Mouse (Mus musculus) embryonic facial prominence, embryonic 12.5 days (tissue): Measurements from ENCODE around the gene Defb30. TPM values are rescaled to one million over a fixed set of nuclear protein-coding genes. Genes with fewer than 3 reads are reported as not detected.

Experiments used
- ATAC-seq: fragments of 200-750 bp; cut with Nextera tagmentation; 2 replicates; pipeline ENCODE4 v1.8.0; 2017; ENCODE audit not compliant: insufficient number of reproducible peaks, insufficient read depth, low FRiP score, low TSS enrichment
- H3K27ac ChIP-seq: fragments of 300-500 bp; sonication (generic); 2 replicates; pipeline ENCODE4 v1.5.1; 2016; ENCODE audit warnings: mild to moderate bottlenecking
- H3K27me3 ChIP-seq: fragments of 300-500 bp; sonication (generic); 2 replicates; pipeline ENCODE4 v1.6.1; 2016; ENCODE audit warnings: mild to moderate bottlenecking, moderate library complexity
- H3K36me3 ChIP-seq: fragments of 300-500 bp; sonication (generic); 2 replicates; pipeline ENCODE4 v1.6.1; 2016; ENCODE audit warnings: mild to moderate bottlenecking
- H3K4me1 ChIP-seq: fragments of 300-500 bp; sonication (generic); 2 replicates; pipeline ENCODE4 v1.6.1; 2016
- H3K4me2 ChIP-seq: fragments of 300-500 bp; sonication (generic); replicated peaks from 2 replicates; pipeline ENCODE4 v1.6.1; 2016; ENCODE audit warnings: mild to moderate bottlenecking, moderate library complexity
- H3K4me3 ChIP-seq: fragments of 300-500 bp; sonication (generic); 2 replicates; pipeline ENCODE4 v1.5.1; 2016; ENCODE audit warnings: mild to moderate bottlenecking
- H3K9ac ChIP-seq: fragments of 300-500 bp; sonication (generic); 2 replicates; pipeline ENCODE4 v1.6.1; 2016; ENCODE audit warnings: mild to moderate bottlenecking, moderate library complexity
- H3K9me3 ChIP-seq: fragments of 300-500 bp; sonication (generic); 2 replicates; pipeline ENCODE4 v1.6.1; 2016; ENCODE audit warnings: mild to moderate bottlenecking, moderate library complexity
- WGBS: fragments of 180-500 bp; shearing (Covaris S2); methylation state at CpG from one replicate; pipeline ENCODE4 v1.1.7; 2016; 5-methylcytosine and 5-hydroxymethylcytosine counted together
- polyA plus RNA-seq: library from polyadenylated mRNA; unstranded; fragments of >200 nt; fragmentation: Nextera tagmentation; extraction: Ambion mirVana; gene quantifications from 2 replicates; pipeline ENCODE4 v1.2.1, GENCODE M21; 2016

Gene Defb30
- polyA plus RNA-seq, result not detected in 2 replicates

GRCm38 (mm10) chr14:63049910-63050370 is at the start of gene Defb30:
Gene Defb30 (minus strand): TSS chr14:63049960.
- Histone ChIP-seq H3K4me3 (no peak within 1 kb of the TSS), H3K4me2 (no peak within 1 kb of the TSS), H3K27me3 (no peaks in the 10 kb centered on the region), H3K9me3 (no peaks in the 10 kb centered on the region), H3K36me3 (no peaks in the 10 kb centered on the region), H3K4me1 (no peaks in the 10 kb centered on the region), H3K9ac (no peak within 1 kb of the TSS), H3K27ac (no peak within 1 kb of the TSS)
- WGBS, result 66% methylated on average over 13 of the region's 14 CpGs
- ATAC-seq, result no peak

DNA sequence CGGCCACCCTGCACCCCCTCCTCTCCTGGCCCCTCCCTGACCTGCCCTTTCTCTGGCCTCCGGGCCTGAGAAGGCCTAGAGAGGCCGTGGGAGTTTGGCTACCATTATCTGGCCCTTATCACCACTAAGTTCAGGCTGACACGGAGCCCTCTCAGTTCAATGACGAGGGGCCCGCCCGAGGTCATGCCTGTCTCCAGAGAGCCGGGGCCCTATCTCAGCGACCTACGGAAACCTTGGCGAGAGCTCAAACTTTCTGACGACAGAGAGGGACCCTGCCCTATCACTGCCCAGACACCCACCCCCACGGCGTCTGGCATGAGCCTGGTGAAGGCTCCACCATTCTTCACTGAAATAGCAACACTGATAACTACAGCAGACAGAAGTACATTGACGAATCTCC is 17.9 kb upstream of the Defb30 start:
- Histone ChIP-seq H3K36me3 (no peaks in the 10 kb centered on the region), H3K27ac (no peak overlapping the region), H3K9ac (no peak overlapping the region), H3K27me3 (no peaks in the 10 kb centered on the region), H3K4me1 (no peaks in the 10 kb centered on the region), H3K4me3 (no peak overlapping the region), H3K4me2 (no peak overlapping the region), H3K9me3 (no peaks in the 10 kb centered on the region)
- 77% methylated on average over 15 of the region's 15 CpGs for WGBS
- no peak for ATAC-seq

- Histone ChIP-seq H3K9ac (no peak overlapping the region; the same call in 1 of the 2 replicates), H3K4me3 (no peak overlapping the region), H3K36me3 (no peaks in the 10 kb centered on the region), H3K4me2 (no peak overlapping the region), H3K4me1 (no peaks in the 10 kb centered on the region), H3K9me3 (no peaks in the 10 kb centered on the region), H3K27ac (no peak overlapping the region), H3K27me3 (no peaks in the 10 kb centered on the region)
- ATAC-seq, result no peak
- 31% methylated on average over 16 of the region's 16 CpGs for WGBS
Observed at GRCm38 (mm10) chr14:63066630-63067310, 17.0 kb upstream of the Defb30 start.

DNA sequence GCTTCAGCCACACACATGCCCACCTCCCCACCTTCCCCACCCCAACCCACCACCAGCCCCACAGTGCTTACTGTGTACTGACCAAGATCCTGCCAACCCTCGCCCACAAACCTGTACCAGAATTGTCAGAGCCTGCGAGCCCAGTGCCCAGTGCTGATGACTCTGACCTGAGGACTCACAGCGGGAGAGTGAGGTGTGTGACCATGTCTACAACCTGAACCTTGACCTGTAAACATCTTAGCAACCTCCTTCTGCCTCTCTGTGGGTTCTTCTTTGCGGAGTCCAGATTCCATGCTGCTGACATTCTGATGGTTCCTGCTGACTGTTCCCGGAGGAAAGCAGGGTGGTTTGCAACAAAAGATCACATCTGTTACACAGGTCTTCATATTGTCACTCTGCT is 15.6 kb upstream of the Defb30 start:
- Histone ChIP-seq H3K27ac (no peak overlapping the region), H3K27me3 (no peaks in the 10 kb centered on the region), H3K9ac (no peak overlapping the region), H3K9me3 (no peaks in the 10 kb centered on the region), H3K4me3 (no peak overlapping the region), H3K4me2 (no peak overlapping the region), H3K4me1 (no peaks in the 10 kb centered on the region), H3K36me3 (no peaks in the 10 kb centered on the region)
- ATAC-seq, result no peak
- WGBS, result 70% methylated on average over 5 of the region's 5 CpGs

- Histone ChIP-seq H3K4me1 (no peaks in the 10 kb centered on the region), H3K27ac (no peak overlapping the region), H3K4me3 (no peak overlapping the region), H3K9ac (no peak overlapping the region), H3K9me3 (no peaks in the 10 kb centered on the region), H3K4me2 (no peak overlapping the region), H3K27me3 (no peaks in the 10 kb centered on the region), H3K36me3 (no peaks in the 10 kb centered on the region)
- 69% methylated on average over 2 of the region's 2 CpGs for whole genome bisulfite sequencing
- no peak for ATAC-seq
Observed at GRCm38 (mm10) chr14:63062184-63062583, 12.4 kb upstream of the Defb30 start.

DNA sequence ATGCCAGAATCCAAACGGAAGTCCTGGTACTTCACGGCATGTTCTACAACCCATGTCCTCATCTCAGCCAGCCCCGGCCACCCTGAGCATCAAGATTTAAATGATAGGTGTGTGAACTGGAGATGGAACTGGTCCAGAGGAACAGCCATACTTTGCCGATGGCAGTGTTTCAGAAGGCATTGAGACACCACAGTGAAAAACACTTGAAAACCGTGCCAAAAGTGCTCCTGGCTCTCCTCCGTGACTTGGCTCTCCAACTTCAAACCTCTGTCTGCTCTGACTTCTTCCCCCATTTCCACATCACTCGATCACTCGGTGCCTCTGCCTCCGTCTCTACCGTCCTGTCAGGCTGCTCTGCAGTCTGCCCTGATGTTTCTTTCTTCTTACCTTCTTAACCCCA is 10.6 kb upstream of the Defb30 start:
- ATAC-seq, result no peak
- H3K4me3 ChIP-seq, result no peak overlapping the region
- 81% methylated on average over 10 of the region's 10 CpGs for WGBS

GRCm38 (mm10) chr14:63054729-63055128 is 5.0 kb upstream of the Defb30 start:
- Histone ChIP-seq H3K4me2 (no peak overlapping the region), H3K27me3 (no peaks in the 10 kb centered on the region), H3K27ac (no peak overlapping the region), H3K4me1 (no peaks in the 10 kb centered on the region), H3K36me3 (no peaks in the 10 kb centered on the region), H3K4me3 (no peak overlapping the region), H3K9ac (no peak overlapping the region), H3K9me3 (no peaks in the 10 kb centered on the region)
- 38% methylated on average over 6 of the region's 6 CpGs for WGBS
- ATAC-seq, result 0 out of 2 replicates have a peak, but pooled peaks have one; percentile 22

More for the DNA sequence above, 10.6 kb upstream of the Defb30 start:
- Histone ChIP-seq H3K9ac (no peak overlapping the region), H3K9me3 (no peaks in the 10 kb centered on the region), H3K27me3 (no peaks in the 10 kb centered on the region), H3K27ac (no peak overlapping the region), H3K36me3 (no peaks in the 10 kb centered on the region), H3K4me1 (no peaks in the 10 kb centered on the region), H3K4me2 (no peak overlapping the region)

- Histone ChIP-seq H3K36me3 (no peaks in the 10 kb centered on the region), H3K9me3 (no peaks in the 10 kb centered on the region), H3K27ac (no peak overlapping the region), H3K4me3 (no peak overlapping the region), H3K9ac (no peak overlapping the region), H3K4me1 (no peaks in the 10 kb centered on the region), H3K4me2 (no peak overlapping the region), H3K27me3 (no peaks in the 10 kb centered on the region)
- ATAC-seq, result no peak
- WGBS, result 32% methylated on average over 5 of the region's 5 CpGs
Observed at GRCm38 (mm10) chr14:63050769-63051168, 1.0 kb upstream of the Defb30 start.

GRCm38 (mm10) chr14:63046691-63047090 is 3.1 kb downstream of the Defb30 start, which contains the start of gene Defb42:
Gene Defb42 (plus strand): TSS chr14:63046991.
- Histone ChIP-seq H3K4me3 (no peak within 1 kb of the TSS), H3K4me2 (no peak within 1 kb of the TSS), H3K9ac (no peak within 1 kb of the TSS), H3K27ac (no peak within 1 kb of the TSS), H3K36me3 (no peaks in the 10 kb centered on the region), H3K4me1 (no peaks in the 10 kb centered on the region), H3K9me3 (no peaks in the 10 kb centered on the region), H3K27me3 (no peaks in the 10 kb centered on the region)
- 66% methylated on average over 3 of the region's 3 CpGs for WGBS
- ATAC-seq, result no peak

- 58% methylated on average over 6 of the region's 6 CpGs for WGBS
- H3K27ac ChIP-seq, result no peak overlapping the region
- no peak overlapping the region for H3K4me2 ChIP-seq
Observed at GRCm38 (mm10) chr14:63020524-63021156, 29.1 kb downstream of the Defb30 start.

GRCm38 (mm10) chr14:63014667-63015066 is 35.1 kb downstream of the Defb30 start:
- no peak overlapping the region for H3K27ac ChIP-seq
- no peak overlapping the region for H3K4me3 ChIP-seq
- H3K36me3 ChIP-seq, result no peaks in the 10 kb centered on the region
- ATAC-seq, result no peak
- H3K27me3 ChIP-seq, result no peaks in the 10 kb centered on the region
- H3K9me3 ChIP-seq, result no peaks in the 10 kb centered on the region
- WGBS, result 90% methylated on average over 4 of the region's 4 CpGs
- H3K4me2 ChIP-seq, result no peak overlapping the region
- H3K9ac ChIP-seq, result no peak overlapping the region
- H3K4me1 ChIP-seq, result no peaks in the 10 kb centered on the region

More at GRCm38 (mm10) chr14:63020524-63021156, 29.1 kb downstream of the Defb30 start:
- Histone ChIP-seq H3K4me1 (no peaks in the 10 kb centered on the region), H3K36me3 (no peaks in the 10 kb centered on the region), H3K27me3 (no peaks in the 10 kb centered on the region), H3K9ac (no peak overlapping the region), H3K4me3 (no peak overlapping the region), H3K9me3 (no peaks in the 10 kb centered on the region)
- ATAC-seq, result no peak

DNA sequence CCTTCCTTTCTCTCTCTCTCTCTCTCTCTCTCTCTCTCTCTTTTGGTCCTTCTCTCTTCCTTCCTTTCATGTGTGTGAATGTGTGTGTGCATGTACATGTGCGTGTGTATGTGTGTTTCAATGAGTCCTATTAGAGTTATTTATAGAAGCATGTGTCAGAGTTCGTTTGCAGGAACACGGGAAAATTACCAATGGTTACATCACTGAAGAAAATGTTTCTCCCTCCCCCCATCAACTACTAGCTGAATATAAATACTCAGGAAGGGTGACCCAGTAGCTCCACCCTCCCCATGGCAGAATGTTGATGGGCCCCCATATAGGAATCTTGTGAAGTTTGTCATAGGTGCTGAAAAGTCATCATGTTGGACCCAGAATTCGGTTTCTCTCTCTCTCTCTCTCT is 36.7 kb downstream of the Defb30 start:
- no peak overlapping the region for H3K9ac ChIP-seq
- no peaks in the 10 kb centered on the region for H3K9me3 ChIP-seq
- no peak overlapping the region for H3K27ac ChIP-seq
- WGBS, result 82% methylated on average over 4 of the region's 4 CpGs
- ATAC-seq, result no peak
- H3K36me3 ChIP-seq, result no peaks in the 10 kb centered on the region
- H3K27me3 ChIP-seq, result no peaks in the 10 kb centered on the region
- H3K4me1 ChIP-seq, result no peaks in the 10 kb centered on the region
- no peak overlapping the region for H3K4me3 ChIP-seq
- no peak overlapping the region for H3K4me2 ChIP-seq
